ENCODE assay signal across 17 mouse cellular contexts in the genomic region with DNA sequence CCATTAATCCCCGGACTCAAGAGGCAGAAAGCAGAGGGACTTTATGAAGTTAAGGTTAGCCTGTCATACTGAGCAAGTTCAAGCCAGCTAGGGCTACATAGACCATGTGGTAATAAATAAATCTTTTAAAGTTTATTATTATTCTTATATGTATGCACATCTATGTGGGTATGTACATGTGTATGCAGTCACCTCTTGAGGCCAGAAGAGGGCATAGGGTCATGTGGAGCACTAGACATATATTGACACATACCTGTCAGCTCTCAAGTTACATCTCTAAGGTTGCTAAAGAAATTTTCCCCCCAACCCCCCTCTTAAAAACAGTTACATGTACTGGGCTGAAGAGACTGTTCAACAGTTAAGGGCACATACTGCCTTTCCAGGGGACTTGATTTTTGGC. TPM values are rescaled to one million over a fixed set of nuclear protein-coding genes. Genes with fewer than 3 reads are reported as not detected.
DNase-seq lines count a peak whose midpoint lies in the region; ATAC-seq and TF ChIP-seq lines count a peak whose summit lies in the region.
"Had no signal": no experiment of that assay in that cellular context is flagged by ENCODE, and none has a peak within 500 bp of the region (broad histone marks: within the 10 kb centered on the region; RNA-seq: fewer than 3 reads in every experiment).

No protein-coding gene starts in this region.

- H3K27ac ChIP-seq in kidney, postnatal 0 days = no peak overlapping the region
- peak overlapping the region; percentile 81; the same call in 1 of the 2 replicates for H3K27ac ChIP-seq in embryonic fibroblast, embryonic 13.5 days (ENCODE audit: insufficient read depth, low read length)
- no peak overlapping the region for H3K27ac ChIP-seq in liver, embryonic 12.5 days
- no peak overlapping the region for H3K27ac ChIP-seq in gastrocnemius, adult 2 months
- H3K27ac ChIP-seq: embryonic facial prominence, embryonic 15.5 days; heart, embryonic 10.5 days; hindbrain, embryonic 15.5 days; liver, embryonic 15.5 days had no signal

- WGBS in kidney, postnatal 0 days = 75% methylated on average over 1 of the region's 1 CpGs
- WGBS in liver, embryonic 12.5 days (ENCODE audit: insufficient replicate concordance) = 74% methylated on average over 1 of the region's 1 CpGs

- no peak for DNase-seq in kidney, postnatal 0 days (ENCODE audit: low spot score)
- no peak for DNase-seq in kidney, adult 18-20 months
- DNase-seq in A20 (ENCODE audit: low read depth, low spot score) = peak; percentile 33
- DNase-seq in gastrocnemius, adult 2 months = no peak
- no peak for DNase-seq in right cerebral cortex, postnatal 10 days (ENCODE audit: low spot score in 2 of 2)
- DNase-seq: cerebellum, adult 9-11 months; kidney, postnatal 4 days; right cerebral cortex, postnatal 25 days had no signal

- no peak overlapping the region for H3K9ac ChIP-seq in kidney, postnatal 0 days (ENCODE audit: low read depth, low read length)
- no peak overlapping the region for H3K9ac ChIP-seq in liver, embryonic 12.5 days
- H3K9ac ChIP-seq: embryonic facial prominence, embryonic 15.5 days; hindbrain, embryonic 15.5 days; liver, embryonic 15.5 days had no signal

- H3K4me1 ChIP-seq in kidney, postnatal 0 days (replicated peaks; ENCODE audit: insufficient read depth, low read length) = no peaks in the 10 kb centered on the region
- H3K4me1 ChIP-seq in embryonic fibroblast, embryonic 13.5 days (ENCODE audit: control insufficient read depth, insufficient read depth, low read length) = 0 out of 2 replicates have a peak, but pooled peaks cover 3% of the 10 kb centered on the region
- peaks cover 5% of the 10 kb centered on the region for H3K4me1 ChIP-seq in liver, embryonic 12.5 days
- H3K4me1 ChIP-seq: embryonic facial prominence, embryonic 15.5 days; heart, embryonic 10.5 days; hindbrain, embryonic 15.5 days had no signal

- intact Hi-C loops in gastrocnemius, adult 2 months (cut with DNase I) = no loop called here

- no peak for TF ChIP-seq POLR2A in embryonic fibroblast, embryonic 13.5 days (IDR thresholded peaks at IDR 0.05; ENCODE audit: low read depth, low read length)

- no peak overlapping the region for H3K4me3 ChIP-seq in kidney, postnatal 0 days (replicated peaks; ENCODE audit: low read depth, low read length)
- H3K4me3 ChIP-seq in embryonic fibroblast, embryonic 13.5 days (ENCODE audit: insufficient read depth, low read length) = no peak overlapping the region
- H3K4me3 ChIP-seq in liver, embryonic 12.5 days = no peak overlapping the region
- H3K4me3 ChIP-seq in gastrocnemius, adult 2 months = no peak overlapping the region
- H3K4me3 ChIP-seq: embryonic facial prominence, embryonic 15.5 days; heart, embryonic 10.5 days; hindbrain, embryonic 15.5 days; liver, embryonic 15.5 days; megakaryocyte, embryonic 14.5 days had no signal

- peaks cover 14% of the 10 kb centered on the region for H3K36me3 ChIP-seq in kidney, postnatal 0 days (ENCODE audit: insufficient read depth, low read length)
- H3K36me3 ChIP-seq in liver, embryonic 12.5 days = peaks cover 19% of the 10 kb centered on the region

- H3K4me2 ChIP-seq in kidney, postnatal 0 days (ENCODE audit: low read length) = no peak overlapping the region
- no peak overlapping the region for H3K4me2 ChIP-seq in liver, embryonic 12.5 days
- H3K4me2 ChIP-seq: embryonic facial prominence, embryonic 15.5 days; hindbrain, embryonic 15.5 days; liver, embryonic 15.5 days had no signal

- 0 out of 2 replicates have a peak, but pooled peaks have one; percentile 5 for TF ChIP-seq CTCF in kidney, postnatal 0 days (IDR thresholded peaks at IDR 0.05; ENCODE audit: low read depth)
- no peak for TF ChIP-seq CTCF in embryonic fibroblast, embryonic 13.5 days (IDR thresholded peaks at IDR 0.05; ENCODE audit: borderline replicate concordance, insufficient read depth, low read length)
- TF ChIP-seq CTCF in gastrocnemius, adult 2 months (IDR thresholded peaks at IDR 0.05) = no peak

- ATAC-seq in kidney, postnatal 0 days (replicated peaks; ENCODE audit: low FRiP score, low read depth) = no peak; the same call in 1 of the 2 replicates
- ATAC-seq in liver, embryonic 12.5 days = 0 out of 2 replicates have a peak, but pooled peaks have one; percentile 6
- ATAC-seq: activated CD4-positive, CD25-positive, alpha-beta regulatory T cell, adult 4 months had no signal

- H3K27me3 ChIP-seq in kidney, postnatal 0 days (ENCODE audit: insufficient read depth, low read length) = no peaks in the 10 kb centered on the region
- H3K27me3 ChIP-seq in liver, embryonic 12.5 days (replicated peaks) = no peaks in the 10 kb centered on the region
- H3K27me3 ChIP-seq: embryonic facial prominence, embryonic 15.5 days; hindbrain, embryonic 15.5 days; liver, embryonic 15.5 days; megakaryocyte, embryonic 14.5 days had no signal

- no peaks in the 10 kb centered on the region for H3K9me3 ChIP-seq in kidney, postnatal 0 days (replicated peaks; ENCODE audit: low read length)
- no peaks in the 10 kb centered on the region for H3K9me3 ChIP-seq in liver, embryonic 12.5 days (replicated peaks)
- H3K9me3 ChIP-seq: embryonic facial prominence, embryonic 15.5 days; G1E; heart, embryonic 10.5 days; hindbrain, embryonic 15.5 days; liver, embryonic 15.5 days; megakaryocyte, embryonic 14.5 days had no signal

RNA-seq across cellular contexts. Expression of a gene that starts 16.6 kb away (rescaled TPM):
- 41.7 and 49.5 TPM in 2 replicates for polyA plus RNA-seq in kidney, postnatal 0 days (2015; fragmentation: Nextera tagmentation; extraction: Ambion mirVana)
- polyA plus RNA-seq in embryonic fibroblast, embryonic 13.5 days (2011; ENCODE audit: insufficient read length, low read depth, missing spikeins) = 63.8 and 67.2 TPM in 2 replicates
- polyA plus RNA-seq in liver, embryonic 12.5 days (2016; fragmentation: Nextera tagmentation; extraction: Ambion mirVana) = 60.2 and 62.6 TPM in 2 replicates
- 10 to 100 TPM; 26.5 to 32.6 TPM for total RNA-seq in gastrocnemius, adult 2 months (2021)

RNA-seq across cellular contexts. Expression of a gene that starts 29.8 kb away (rescaled TPM):
- polyA plus RNA-seq in kidney, postnatal 0 days (2015; fragmentation: Nextera tagmentation; extraction: Ambion mirVana) = 33.8 and 36.8 TPM in 2 replicates
- polyA plus RNA-seq in embryonic fibroblast, embryonic 13.5 days (2011; ENCODE audit: insufficient read length, low read depth, missing spikeins) = 25.8 and 31.6 TPM in 2 replicates
- polyA plus RNA-seq in liver, embryonic 12.5 days (2016; fragmentation: Nextera tagmentation; extraction: Ambion mirVana) = 35.4 and 36.2 TPM in 2 replicates
- total RNA-seq in gastrocnemius, adult 2 months (2021) = 10 to 100 TPM; 24.8 to 31.0 TPM

RNA-seq across cellular contexts. Expression of a gene that starts 29.9 kb away (rescaled TPM):
- 33.2 and 34.4 TPM in 2 replicates for polyA plus RNA-seq in kidney, postnatal 0 days (2015; fragmentation: Nextera tagmentation; extraction: Ambion mirVana)
- polyA plus RNA-seq in embryonic fibroblast, embryonic 13.5 days (2011; ENCODE audit: insufficient read length, low read depth, missing spikeins) = 20.5 and 23.9 TPM in 2 replicates
- polyA plus RNA-seq in liver, embryonic 12.5 days (2016; fragmentation: Nextera tagmentation; extraction: Ambion mirVana) = 25.1 and 26.2 TPM in 2 replicates
- 10 to 100 TPM; 16.8 to 21.0 TPM for total RNA-seq in gastrocnemius, adult 2 months (2021)

RNA-seq across cellular contexts. Expression of a gene that starts 60.0 kb away (rescaled TPM):
- 0.71 and 1.1 TPM in 2 replicates for polyA plus RNA-seq in kidney, postnatal 0 days (2015; fragmentation: Nextera tagmentation; extraction: Ambion mirVana)
- 1.0 TPM in 2 replicates for polyA plus RNA-seq in embryonic fibroblast, embryonic 13.5 days (2011; ENCODE audit: insufficient read length, low read depth, missing spikeins)
- 0.68 and 0.74 TPM in 2 replicates for polyA plus RNA-seq in liver, embryonic 12.5 days (2016; fragmentation: Nextera tagmentation; extraction: Ambion mirVana)
- 1 to 10 TPM in 1 of 2 experiments, under 1 TPM in 1; 0.33 to 1.0 TPM for total RNA-seq in gastrocnemius, adult 2 months (2021)
